Mouse (Mus musculus): Measurements from ENCODE around the gene Cyp2f2. TPM values are rescaled to one million over a fixed set of nuclear protein-coding genes. Genes with fewer than 3 reads are reported as not detected.

The Cyp2f2 gene
- 75.8 and 84.9 TPM in 2 replicates for polyA plus RNA-seq (2015; fragmentation: Nextera tagmentation; extraction: Ambion mirVana)

GRCm38 (mm10) chr7:27119676-27120075, at the start of gene Cyp2f2:
Gene Cyp2f2, plus strand, starts transcription at chr7:27119909.
- Histone ChIP-seq H3K4me2 (ENCODE audit: low read depth, low read length) (no peak within 1 kb of the TSS), H3K27ac (ENCODE audit: low read length) (peak within 1 kb of the TSS; percentile 84), H3K4me3 (ENCODE audit: low read length) (no peak within 1 kb of the TSS), H3K4me1 (replicated peaks; ENCODE audit: control insufficient read depth, insufficient read depth, low read length) (peaks cover 10% of the 10 kb centered on the region), H3K27me3 (ENCODE audit: control insufficient read depth, insufficient read depth, low read depth, low read length) (no peaks in the 10 kb centered on the region), H3K9ac (ENCODE audit: low read length) (no peak within 1 kb of the TSS), H3K9me3 (ENCODE audit: control insufficient read depth, low read length) (no peaks in the 10 kb centered on the region), H3K36me3 (ENCODE audit: control insufficient read depth, insufficient read depth, low read length) (no peaks in the 10 kb centered on the region)
- no peak for ATAC-seq (ENCODE audit: low read depth)

GRCm38 (mm10) chr7:27078641-27079040, 41.1 kb upstream of the Cyp2f2 start:
- Histone ChIP-seq H3K4me3 (ENCODE audit: low read length) (no peak overlapping the region), H3K4me2 (ENCODE audit: low read depth, low read length) (no peak overlapping the region)

GRCm38 (mm10) chr7:27081625-27082024, 38.1 kb upstream of the Cyp2f2 start:
- Histone ChIP-seq H3K27ac (ENCODE audit: low read length) (no peak overlapping the region), H3K27me3 (ENCODE audit: control insufficient read depth, insufficient read depth, low read depth, low read length) (no peaks in the 10 kb centered on the region), H3K4me2 (ENCODE audit: low read depth, low read length) (no peak overlapping the region), H3K4me1 (replicated peaks; ENCODE audit: control insufficient read depth, insufficient read depth, low read length) (no peaks in the 10 kb centered on the region), H3K4me3 (ENCODE audit: low read length) (no peak overlapping the region), H3K9me3 (ENCODE audit: control insufficient read depth, low read length) (no peaks in the 10 kb centered on the region), H3K36me3 (ENCODE audit: control insufficient read depth, insufficient read depth, low read length) (no peaks in the 10 kb centered on the region), H3K9ac (ENCODE audit: low read length) (no peak overlapping the region)
- 42% methylated on average over 2 of the region's 2 CpGs for WGBS
- ATAC-seq (ENCODE audit: low read depth), result no peak

More at GRCm38 (mm10) chr7:27078641-27079040, 41.1 kb upstream of the Cyp2f2 start:
- no peaks in the 10 kb centered on the region for H3K9me3 ChIP-seq (ENCODE audit: control insufficient read depth, low read length)
- H3K4me1 ChIP-seq (replicated peaks; ENCODE audit: control insufficient read depth, insufficient read depth, low read length), result no peaks in the 10 kb centered on the region
- 47% methylated on average over 1 of the region's 1 CpGs for WGBS
- no peak overlapping the region for H3K27ac ChIP-seq (ENCODE audit: low read length)
- ATAC-seq (ENCODE audit: low read depth), result no peak
- no peaks in the 10 kb centered on the region for H3K36me3 ChIP-seq (ENCODE audit: control insufficient read depth, insufficient read depth, low read length)
- no peak overlapping the region for H3K9ac ChIP-seq (ENCODE audit: low read length)
- no peaks in the 10 kb centered on the region for H3K27me3 ChIP-seq (ENCODE audit: control insufficient read depth, insufficient read depth, low read depth, low read length)

- no peaks in the 10 kb centered on the region for H3K27me3 ChIP-seq (ENCODE audit: control insufficient read depth, insufficient read depth, low read depth, low read length)
- no peak overlapping the region for H3K4me3 ChIP-seq (ENCODE audit: low read length)
- H3K9ac ChIP-seq (ENCODE audit: low read length), result no peak overlapping the region
- ATAC-seq (ENCODE audit: low read depth), result no peak
- H3K36me3 ChIP-seq (ENCODE audit: control insufficient read depth, insufficient read depth, low read length), result no peaks in the 10 kb centered on the region
- H3K4me1 ChIP-seq (replicated peaks; ENCODE audit: control insufficient read depth, insufficient read depth, low read length), result peaks cover 2% of the 10 kb centered on the region; the same call in 1 of the 2 replicates
- no peak overlapping the region for H3K27ac ChIP-seq (ENCODE audit: low read length)
- no peak overlapping the region for H3K4me2 ChIP-seq (ENCODE audit: low read depth, low read length)
- no peaks in the 10 kb centered on the region for H3K9me3 ChIP-seq (ENCODE audit: control insufficient read depth, low read length)
- WGBS, result 70% methylated on average over 4 of the region's 4 CpGs
Measured at GRCm38 (mm10) chr7:27091039-27091438, 28.7 kb upstream of the Cyp2f2 start.

GRCm38 (mm10) chr7:27092038-27092703, 27.5 kb upstream of the Cyp2f2 start:
- peak; percentile 54 for ATAC-seq (ENCODE audit: low read depth)
- peaks cover 2% of the 10 kb centered on the region; the same call in 1 of the 2 replicates for H3K4me1 ChIP-seq (replicated peaks; ENCODE audit: control insufficient read depth, insufficient read depth, low read length)
- no peak overlapping the region for H3K4me2 ChIP-seq (ENCODE audit: low read depth, low read length)
- H3K27ac ChIP-seq (ENCODE audit: low read length), result peak overlapping the region; percentile 36
- no peaks in the 10 kb centered on the region for H3K27me3 ChIP-seq (ENCODE audit: control insufficient read depth, insufficient read depth, low read depth, low read length)
- no peaks in the 10 kb centered on the region for H3K36me3 ChIP-seq (ENCODE audit: control insufficient read depth, insufficient read depth, low read length)
- no peaks in the 10 kb centered on the region for H3K9me3 ChIP-seq (ENCODE audit: control insufficient read depth, low read length)
- no peak overlapping the region for H3K9ac ChIP-seq (ENCODE audit: low read length)
- no peak overlapping the region for H3K4me3 ChIP-seq (ENCODE audit: low read length)
- 23% methylated on average over 7 of the region's 7 CpGs for WGBS

GRCm38 (mm10) chr7:27092882-27093281, 26.8 kb upstream of the Cyp2f2 start:
- no peak overlapping the region for H3K9ac ChIP-seq (ENCODE audit: low read length)
- no peaks in the 10 kb centered on the region for H3K36me3 ChIP-seq (ENCODE audit: control insufficient read depth, insufficient read depth, low read length)
- H3K4me2 ChIP-seq (ENCODE audit: low read depth, low read length), result no peak overlapping the region
- 13% methylated on average over 1 of the region's 1 CpGs for WGBS
- H3K4me1 ChIP-seq (replicated peaks; ENCODE audit: control insufficient read depth, insufficient read depth, low read length), result peaks cover 2% of the 10 kb centered on the region; the same call in 1 of the 2 replicates
- no peaks in the 10 kb centered on the region for H3K27me3 ChIP-seq (ENCODE audit: control insufficient read depth, insufficient read depth, low read depth, low read length)
- no peak overlapping the region for H3K27ac ChIP-seq (ENCODE audit: low read length)
- H3K9me3 ChIP-seq (ENCODE audit: control insufficient read depth, low read length), result no peaks in the 10 kb centered on the region
- H3K4me3 ChIP-seq (ENCODE audit: low read length), result no peak overlapping the region
- ATAC-seq (ENCODE audit: low read depth), result peak; percentile 51

- ATAC-seq (ENCODE audit: low read depth), result no peak
- H3K27ac ChIP-seq (ENCODE audit: low read length), result no peak overlapping the region
Measured at GRCm38 (mm10) chr7:27104882-27105281, 14.8 kb upstream of the Cyp2f2 start.

GRCm38 (mm10) chr7:27110327-27110726, 9.4 kb upstream of the Cyp2f2 start:
- Histone ChIP-seq H3K9me3 (ENCODE audit: control insufficient read depth, low read length) (peaks cover 4% of the 10 kb centered on the region), H3K27ac (ENCODE audit: low read length) (peak overlapping the region; percentile 65), H3K4me1 (replicated peaks; ENCODE audit: control insufficient read depth, insufficient read depth, low read length) (no peaks in the 10 kb centered on the region), H3K36me3 (ENCODE audit: control insufficient read depth, insufficient read depth, low read length) (no peaks in the 10 kb centered on the region), H3K9ac (ENCODE audit: low read length) (no peak overlapping the region), H3K27me3 (ENCODE audit: control insufficient read depth, insufficient read depth, low read depth, low read length) (no peaks in the 10 kb centered on the region), H3K4me3 (ENCODE audit: low read length) (no peak overlapping the region), H3K4me2 (ENCODE audit: low read depth, low read length) (no peak overlapping the region)
- ATAC-seq (ENCODE audit: low read depth), result peak; percentile 68

More at GRCm38 (mm10) chr7:27104882-27105281, 14.8 kb upstream of the Cyp2f2 start:
- Histone ChIP-seq H3K9ac (ENCODE audit: low read length) (no peak overlapping the region), H3K4me3 (ENCODE audit: low read length) (no peak overlapping the region), H3K4me1 (replicated peaks; ENCODE audit: control insufficient read depth, insufficient read depth, low read length) (no peaks in the 10 kb centered on the region), H3K27me3 (ENCODE audit: control insufficient read depth, insufficient read depth, low read depth, low read length) (no peaks in the 10 kb centered on the region), H3K9me3 (ENCODE audit: control insufficient read depth, low read length) (no peaks in the 10 kb centered on the region), H3K36me3 (ENCODE audit: control insufficient read depth, insufficient read depth, low read length) (no peaks in the 10 kb centered on the region), H3K4me2 (ENCODE audit: low read depth, low read length) (no peak overlapping the region)
- 39% methylated on average over 5 of the region's 5 CpGs for WGBS

GRCm38 (mm10) chr7:27111038-27111437, 8.7 kb upstream of the Cyp2f2 start:
- Histone ChIP-seq H3K36me3 (ENCODE audit: control insufficient read depth, insufficient read depth, low read length) (no peaks in the 10 kb centered on the region), H3K27ac (ENCODE audit: low read length) (peak overlapping the region; percentile 73)
- 52% methylated on average over 1 of the region's 1 CpGs for WGBS

More at GRCm38 (mm10) chr7:27111038-27111437, 8.7 kb upstream of the Cyp2f2 start:
- no peaks in the 10 kb centered on the region for H3K4me1 ChIP-seq (replicated peaks; ENCODE audit: control insufficient read depth, insufficient read depth, low read length)
- no peak overlapping the region for H3K9ac ChIP-seq (ENCODE audit: low read length)
- no peak overlapping the region for H3K4me3 ChIP-seq (ENCODE audit: low read length)
- peaks cover 4% of the 10 kb centered on the region for H3K9me3 ChIP-seq (ENCODE audit: control insufficient read depth, low read length)
- no peaks in the 10 kb centered on the region for H3K27me3 ChIP-seq (ENCODE audit: control insufficient read depth, insufficient read depth, low read depth, low read length)
- no peak overlapping the region for H3K4me2 ChIP-seq (ENCODE audit: low read depth, low read length)
- ATAC-seq (ENCODE audit: low read depth), result peak; percentile 88
